Mouse (Mus musculus): ENCODE measurements around the gene 9530068E07Rik.

DNA sequence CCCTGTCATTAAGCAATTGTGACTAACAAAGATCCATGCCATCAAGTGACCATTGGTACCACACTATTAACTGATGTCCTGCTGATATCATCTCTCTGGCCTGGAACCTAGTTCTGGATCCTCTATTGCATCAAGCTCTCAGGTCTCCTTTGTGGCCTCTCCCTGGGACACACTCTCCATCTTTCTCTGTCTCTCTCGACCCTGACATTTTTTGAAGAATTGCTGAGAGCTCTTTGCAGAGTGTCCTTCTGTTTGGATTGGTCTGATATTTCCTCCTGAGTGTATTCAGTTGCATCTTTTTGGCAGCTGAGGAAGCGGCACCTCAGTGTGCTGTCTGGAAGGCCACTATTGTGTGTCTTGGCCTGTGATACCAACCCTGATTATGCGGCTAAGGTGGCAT lies 17.0 kb upstream of the 9530068E07Rik start:
- TF ChIP-seq POLR2A (IDR thresholded peaks at IDR 0.05; ENCODE audit: borderline replicate concordance, extremely low read depth, low read depth, low read length) (no peak), CTCF (IDR thresholded peaks at IDR 0.05; ENCODE audit: insufficient read depth, low read length) (no peak)

Data from lung, adult 2 months (tissue).